Mouse (Mus musculus) intestine, postnatal 0 days (tissue): Measurements from ENCODE around the gene Gdf1. TPM values are rescaled to one million over a fixed set of nuclear protein-coding genes. Genes with fewer than 3 reads are reported as not detected.

Experiments
- ATAC-seq: fragments of 200-750 bp; cut with Nextera tagmentation; 2 replicates; pipeline ENCODE4 v1.8.0; 2017; ENCODE audit warnings: mild to moderate bottlenecking, moderate TSS enrichment, moderate library complexity
- H3K27ac ChIP-seq: fragments of 300-500 bp; sonication (generic); 2 replicates; pipeline ENCODE4 v1.5.1; 2014; ENCODE audit warnings: mild to moderate bottlenecking, low read depth, low read length, moderate library complexity
- H3K27me3 ChIP-seq: fragments of 300-500 bp; sonication (generic); replicated peaks from 2 replicates; pipeline ENCODE4 v1.6.1; 2014; ENCODE audit warnings: low read length, mixed read lengths; ENCODE audit not compliant: control insufficient read depth, insufficient read depth
- H3K36me3 ChIP-seq: fragments of 300-500 bp; sonication (generic); 2 replicates; pipeline ENCODE4 v1.6.1; 2014; ENCODE audit warnings: mild to moderate bottlenecking, moderate library complexity; ENCODE audit not compliant: control insufficient read depth, insufficient read depth
- H3K4me1 ChIP-seq: fragments of 300-500 bp; sonication (generic); replicated peaks from 2 replicates; pipeline ENCODE4 v1.6.1; 2014; ENCODE audit warnings: antibody characterized with exemption, low read length, mixed read lengths; ENCODE audit not compliant: control insufficient read depth, insufficient read depth
- H3K4me2 ChIP-seq: fragments of 300-500 bp; sonication (generic); replicated peaks from 2 replicates; pipeline ENCODE4 v1.6.1; 2014; ENCODE audit warnings: low read depth, mild to moderate bottlenecking, moderate library complexity
- H3K4me3 ChIP-seq: fragments of 300-500 bp; sonication (generic); 2 replicates; pipeline ENCODE4 v1.5.1; 2014; ENCODE audit warnings: low read depth, low read length
- H3K9ac ChIP-seq: fragments of 300-500 bp; sonication (generic); 2 replicates; pipeline ENCODE4 v1.6.1; 2014; ENCODE audit warnings: mild to moderate bottlenecking, low read depth, low read length
- H3K9me3 ChIP-seq: fragments of 300-500 bp; sonication (generic); 2 replicates; pipeline ENCODE4 v1.6.1; 2016; ENCODE audit warnings: mixed run types; ENCODE audit not compliant: control insufficient read depth
- CTCF ChIP-seq: sonication (generic); IDR thresholded peaks from 2 replicates; pipeline ENCODE4 v1.5.1; 2016; ENCODE audit warnings: low read depth, mild to moderate bottlenecking, control low read depth, antibody characterized with exemption, moderate library complexity
- WGBS: fragments of 180-500 bp; shearing (Covaris S2); extraction: QIAGEN DNeasy Blood & Tissue Kit; methylation state at CpG from one replicate; pipeline ENCODE4 v1.1.7; 2014; 5-methylcytosine and 5-hydroxymethylcytosine counted together
- polyA plus RNA-seq: library from polyadenylated mRNA; unstranded; fragments of >200 nt; fragmentation: Nextera tagmentation; extraction: Ambion mirVana; gene quantifications from 2 replicates; pipeline ENCODE4 v1.2.1, GENCODE M21; 2015

The Gdf1 gene
- polyA plus RNA-seq, 1 experiment from 2014 or later: not detected

DNA sequence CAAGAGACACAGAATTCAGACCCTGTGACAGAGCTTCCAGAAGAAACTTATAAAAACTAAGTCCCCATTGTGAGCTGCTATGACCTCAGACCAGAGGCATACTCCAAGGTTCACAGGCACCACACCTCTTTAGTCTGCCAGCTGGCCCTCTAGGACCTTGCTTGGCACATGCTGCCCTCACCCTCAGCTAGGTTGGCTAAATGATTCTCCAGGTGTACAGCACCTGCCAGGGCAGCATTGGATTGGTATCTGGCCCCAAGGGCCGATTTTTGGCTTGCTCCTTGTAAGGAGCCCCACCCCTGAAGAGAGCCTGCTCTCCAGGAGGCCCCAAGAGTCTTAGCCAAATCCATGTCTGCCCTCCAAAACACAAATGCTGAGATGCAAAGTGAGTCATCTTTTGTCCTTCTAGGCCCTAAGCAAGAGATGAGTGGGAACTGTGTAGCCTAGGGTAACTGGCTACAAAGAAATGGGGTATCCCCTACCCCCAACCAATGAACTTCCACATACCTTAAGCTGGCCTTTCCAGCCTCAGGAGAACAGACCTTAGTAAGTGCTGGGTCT is 18.3 kb downstream of the Gdf1 start:
- no peak for TF ChIP-seq CTCF
- Histone ChIP-seq H3K9me3 (no peaks in the 10 kb centered on the region), H3K4me3 (no peak overlapping the region), H3K9ac (no peak overlapping the region), H3K4me2 (no peak overlapping the region), H3K27me3 (no peaks in the 10 kb centered on the region), H3K36me3 (peaks cover 27% of the 10 kb centered on the region), H3K4me1 (peaks cover 29% of the 10 kb centered on the region), H3K27ac (no peak overlapping the region)
- 50% methylated on average over 1 of the region's 1 CpGs for WGBS
- peak; percentile 34 for ATAC-seq

- peak overlapping the region; percentile 94 for H3K9ac ChIP-seq
- WGBS: 24% methylated on average over 15 of the region's 15 CpGs
- H3K36me3 ChIP-seq: peaks cover 14% of the 10 kb centered on the region
- H3K27me3 ChIP-seq: no peaks in the 10 kb centered on the region
- no peak for TF ChIP-seq CTCF
- H3K9me3 ChIP-seq: no peaks in the 10 kb centered on the region
- no peak overlapping the region for H3K27ac ChIP-seq
- H3K4me3 ChIP-seq: peak overlapping the region; percentile 93
- H3K4me1 ChIP-seq: peaks cover 35% of the 10 kb centered on the region
- no peak for ATAC-seq
- peak overlapping the region; percentile 90 for H3K4me2 ChIP-seq
Measured at GRCm38 (mm10) chr8:70351035-70351999, 21.7 kb downstream of the Gdf1 start.

GRCm38 (mm10) chr8:70352000-70352384 is 22.4 kb downstream of the Gdf1 start:
- no peak for ATAC-seq
- Histone ChIP-seq H3K27me3 (no peaks in the 10 kb centered on the region), H3K27ac (no peak overlapping the region), H3K9me3 (no peaks in the 10 kb centered on the region), H3K36me3 (peaks cover 10% of the 10 kb centered on the region; the same call in 1 of the 2 replicates), H3K4me1 (peaks cover 35% of the 10 kb centered on the region), H3K4me2 (peak overlapping the region; percentile 90), H3K4me3 (peak overlapping the region; percentile 93), H3K9ac (peak overlapping the region; percentile 94)
- 9% methylated on average over 3 of the region's 3 CpGs for WGBS
- no peak for TF ChIP-seq CTCF

DNA sequence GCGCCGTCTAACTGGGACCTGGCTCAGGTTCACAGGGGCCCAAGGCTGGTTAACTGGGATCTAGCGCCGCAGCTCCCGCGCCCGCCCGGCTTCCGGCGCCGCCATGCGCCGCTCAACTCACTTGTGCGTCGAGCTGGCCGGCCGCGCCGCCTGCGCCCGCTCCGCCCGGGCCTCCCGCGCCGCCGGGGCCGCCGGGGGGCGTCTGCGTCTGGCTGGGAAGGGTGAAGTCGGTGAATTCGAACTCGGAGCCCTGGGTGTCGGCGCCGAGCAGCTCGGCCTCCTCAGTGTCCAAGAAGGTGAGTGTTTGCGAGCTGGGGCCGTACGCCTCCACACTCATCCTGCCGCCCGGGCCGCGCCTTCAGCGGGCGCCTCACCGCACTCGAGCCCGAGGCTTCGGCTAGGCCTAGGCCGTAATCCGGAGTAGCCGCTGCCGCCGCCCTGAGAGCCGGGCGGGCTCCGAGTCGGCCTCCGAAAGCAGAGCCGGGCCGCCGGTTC is 23.1 kb downstream of the Gdf1 start:
- peak overlapping the region; percentile 90 for H3K4me2 ChIP-seq
- peak; percentile 39 for ATAC-seq
- H3K36me3 ChIP-seq: peaks cover 10% of the 10 kb centered on the region; the same call in 1 of the 2 replicates
- H3K9me3 ChIP-seq: no peaks in the 10 kb centered on the region
- peak overlapping the region; percentile 91 for H3K27ac ChIP-seq
- under 1% methylated on average over 50 of the region's 64 CpGs for WGBS
- no peaks in the 10 kb centered on the region for H3K27me3 ChIP-seq
- peak overlapping the region; percentile 94 for H3K9ac ChIP-seq
- peak overlapping the region; percentile 93 for H3K4me3 ChIP-seq
- no peak; the same call in 1 of the 2 replicates for TF ChIP-seq CTCF
- H3K4me1 ChIP-seq: peaks cover 32% of the 10 kb centered on the region

- WGBS: under 1% methylated on average over 67 of the region's 69 CpGs
- H3K9ac ChIP-seq: peak within 1 kb of the TSS; percentile 94
- H3K27me3 ChIP-seq: no peaks in the 10 kb centered on the region
- peak; percentile 88 for ATAC-seq
- peak within 1 kb of the TSS; percentile 90 for H3K4me2 ChIP-seq
- no peak for TF ChIP-seq CTCF
- no peaks in the 10 kb centered on the region for H3K9me3 ChIP-seq
- peak within 1 kb of the TSS; percentile 91 for H3K27ac ChIP-seq
- peaks cover 9% of the 10 kb centered on the region; the same call in 1 of the 2 replicates for H3K36me3 ChIP-seq
- peak within 1 kb of the TSS; percentile 93 for H3K4me3 ChIP-seq
- peaks cover 26% of the 10 kb centered on the region for H3K4me1 ChIP-seq
Measured at GRCm38 (mm10) chr8:70353194-70353817, 23.7 kb downstream of the Gdf1 start, which contains the start of gene Upf1. TSS of gene Upf1 (minus strand) at chr8:70353278.
